Mouse (Mus musculus) adrenal gland, adult (tissue): ENCODE data around the gene Pitpnb.

Source experiments
- DNase-seq, 2 experiments: peaks; one replicate each; pipeline ENCODE4 v3.0.0; 2022 to 2023; ENCODE audit warnings: low spot score in 1 of 2; ENCODE audit not compliant: inconsistent age in 2 of 2

The Pitpnb gene

GRCm38 (mm10) chr5:111395771-111396170, 65.2 kb downstream of the Pitpnb start:
- no peak for DNase-seq

GRCm38 (mm10) chr5:111396199-111396598, 65.6 kb downstream of the Pitpnb start:
- no peak for DNase-seq

- no peak for DNase-seq
Observed at GRCm38 (mm10) chr5:111398471-111398870, 67.9 kb downstream of the Pitpnb start.

GRCm38 (mm10) chr5:111399271-111399670, 68.7 kb downstream of the Pitpnb start:
- DNase-seq: no peak

GRCm38 (mm10) chr5:111401879-111402650, 71.5 kb downstream of the Pitpnb start:
- no peak for DNase-seq

GRCm38 (mm10) chr5:111402651-111402996, 72.1 kb downstream of the Pitpnb start:
- DNase-seq: no peak

- no peak for DNase-seq
Observed at GRCm38 (mm10) chr5:111404721-111405120, 74.2 kb downstream of the Pitpnb start.

GRCm38 (mm10) chr5:111408470-111409105, 78.0 kb downstream of the Pitpnb start:
- no peak for DNase-seq

GRCm38 (mm10) chr5:111409412-111410044, 79.0 kb downstream of the Pitpnb start:
- no peak for DNase-seq

- DNase-seq: no peak
Observed at GRCm38 (mm10) chr5:111410665-111411064, 80.1 kb downstream of the Pitpnb start.

GRCm38 (mm10) chr5:111414192-111414591, 83.6 kb downstream of the Pitpnb start:
- peak; percentile 49 to 89 for DNase-seq

- DNase-seq: no peak
Observed at GRCm38 (mm10) chr5:111414770-111415249, 84.2 kb downstream of the Pitpnb start.

GRCm38 (mm10) chr5:111415575-111415974, 85.0 kb downstream of the Pitpnb start:
- no peak for DNase-seq

GRCm38 (mm10) chr5:111416048-111416447, 85.5 kb downstream of the Pitpnb start:
- no peak for DNase-seq

- peak; percentile 83 to 91 for DNase-seq
Observed at GRCm38 (mm10) chr5:111416591-111417374, 86.2 kb downstream of the Pitpnb start, which contains the start of gene Mn1. Gene Mn1 (plus strand): TSS chr5:111417362.

- peak in 1 of 2 experiments; percentile 57 for DNase-seq
Observed at GRCm38 (mm10) chr5:111417378-111418131, 87.0 kb downstream of the Pitpnb start.

- no peak for DNase-seq
Observed at GRCm38 (mm10) chr5:111418202-111419120, 87.9 kb downstream of the Pitpnb start.

GRCm38 (mm10) chr5:111419121-111419881, 88.7 kb downstream of the Pitpnb start:
- no peak for DNase-seq
